In the genomic region with DNA sequence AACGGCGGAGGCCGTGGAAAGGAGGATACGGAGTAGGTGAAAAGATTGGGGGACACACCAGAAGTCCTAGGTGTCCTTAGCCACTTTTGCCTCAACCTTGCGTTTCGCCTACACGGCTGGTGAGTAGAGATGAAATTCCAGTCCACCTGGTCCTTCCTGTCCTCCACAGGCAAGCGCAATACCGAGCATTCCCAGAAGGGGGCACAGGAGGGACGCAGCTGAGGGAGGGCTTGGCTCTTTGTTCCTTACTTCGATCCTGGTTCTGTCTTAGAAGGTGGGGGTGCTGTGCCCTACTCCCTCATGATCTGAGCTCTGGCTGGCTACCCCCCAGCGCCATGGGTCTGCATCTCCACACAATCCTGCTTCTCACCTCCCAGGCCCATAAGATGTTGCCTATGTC, we compare ENCODE assay signal across 9 mouse cellular contexts. TPM values are rescaled to one million over a fixed set of nuclear protein-coding genes. Genes with fewer than 3 reads are reported as not detected.
DNase-seq lines count a peak whose midpoint lies in the region; ATAC-seq and TF ChIP-seq lines count a peak whose summit lies in the region.
"Had no signal": no experiment of that assay in that cellular context is flagged by ENCODE, and none has a peak within 500 bp of the region (broad histone marks: within the 10 kb centered on the region; RNA-seq: fewer than 3 reads in every experiment).

No protein-coding gene starts in this region.

- WGBS in forebrain, embryonic 14.5 days, result 28% methylated on average over 12 of the region's 12 CpGs
- 23% methylated on average over 12 of the region's 12 CpGs for WGBS in forebrain, embryonic 12.5 days
- 27% methylated on average over 12 of the region's 12 CpGs for WGBS in heart, embryonic 10.5 days
- WGBS in neural tube, embryonic 11.5 days, result 29% methylated on average over 12 of the region's 12 CpGs

- no peak for ATAC-seq in forebrain, embryonic 14.5 days
- no peak for ATAC-seq in forebrain, embryonic 12.5 days (ENCODE audit: low FRiP score)
- 0 out of 2 replicates have a peak, but pooled peaks have one; percentile 23 for ATAC-seq in neural tube, embryonic 11.5 days (ENCODE audit: insufficient read depth, low FRiP score, low TSS enrichment)

- no peak overlapping the region for H3K4me3 ChIP-seq in forebrain, embryonic 14.5 days (ENCODE audit: low read depth, low read length)
- no peak overlapping the region for H3K4me3 ChIP-seq in forebrain, embryonic 12.5 days (replicated peaks)
- H3K4me3 ChIP-seq in heart, embryonic 10.5 days, result 0 out of 2 replicates have a peak overlapping the region, but pooled peaks have one; percentile 2
- H3K4me3 ChIP-seq in left cerebral cortex, adult 2 months, result no peak overlapping the region
- no peak overlapping the region for H3K4me3 ChIP-seq in neural tube, embryonic 11.5 days (ENCODE audit: low read depth, low read length)
- H3K4me3 ChIP-seq: limb, embryonic 15.5 days had no signal

- 0 out of 2 replicates have a peak, but pooled peaks cover 3% of the 10 kb centered on the region for H3K27me3 ChIP-seq in forebrain, embryonic 14.5 days (replicated peaks; ENCODE audit: control insufficient read depth, insufficient read depth, low read length)
- H3K27me3 ChIP-seq in forebrain, embryonic 12.5 days, result peaks cover 21% of the 10 kb centered on the region
- H3K27me3 ChIP-seq in heart, embryonic 10.5 days (ENCODE audit: insufficient read depth, poor library complexity, severe bottlenecking), result peaks cover 38% of the 10 kb centered on the region
- H3K27me3 ChIP-seq in neural tube, embryonic 11.5 days (ENCODE audit: control insufficient read depth, insufficient read depth, low read length), result no peaks in the 10 kb centered on the region

- intact Hi-C loops in left cerebral cortex, adult 2 months (cut with DNase I), result loop anchor here (2.0 to 5.0 kb wide), 3 partner anchors 99 to 202 kb away; a partner anchor contains a TSS

- TF ChIP-seq CTCF in left cerebral cortex, adult 2 months (IDR thresholded peaks at IDR 0.05), result peak; percentile 97

- DNase-seq in forebrain, embryonic 14.5 days (ENCODE audit: low spot score), result peak; percentile 52
- peak; percentile 75 to 93 for DNase-seq in adrenal gland, adult (ENCODE audit: inconsistent age in 2 of 2, low spot score in 1 of 2)
- DNase-seq in embryo, embryonic 10 days (ENCODE audit: low spot score), result peak; percentile 82
- DNase-seq in heart, embryonic 10.5 days (ENCODE audit: low spot score), result no peak
- DNase-seq in left cerebral cortex, adult 2 months (ENCODE audit: extremely low spot score in 1 of 2, low spot score in 2 of 2), result peak; percentile 75 to 93
- DNase-seq in neural tube, embryonic 11.5 days (ENCODE audit: low spot score), result peak; percentile 78
- peak; percentile 94 for DNase-seq in testis, postnatal 10 days (ENCODE audit: low spot score)

- H3K27ac ChIP-seq in forebrain, embryonic 14.5 days (ENCODE audit: low read depth, low read length), result no peak overlapping the region
- no peak overlapping the region for H3K27ac ChIP-seq in forebrain, embryonic 12.5 days
- H3K27ac ChIP-seq in heart, embryonic 10.5 days, result no peak overlapping the region
- no peak overlapping the region for H3K27ac ChIP-seq in left cerebral cortex, adult 2 months
- H3K27ac ChIP-seq in neural tube, embryonic 11.5 days (ENCODE audit: low read depth, low read length), result no peak overlapping the region
- H3K27ac ChIP-seq: limb, embryonic 15.5 days had no signal

- no peaks in the 10 kb centered on the region for H3K36me3 ChIP-seq in forebrain, embryonic 14.5 days (ENCODE audit: control insufficient read depth, insufficient read depth, low read length)
- no peaks in the 10 kb centered on the region for H3K36me3 ChIP-seq in forebrain, embryonic 12.5 days (replicated peaks)
- no peaks in the 10 kb centered on the region for H3K36me3 ChIP-seq in heart, embryonic 10.5 days
- no peaks in the 10 kb centered on the region for H3K36me3 ChIP-seq in neural tube, embryonic 11.5 days (ENCODE audit: control insufficient read depth, insufficient read depth, low read length)
- H3K36me3 ChIP-seq: limb, embryonic 15.5 days had no signal

- H3K4me2 ChIP-seq in forebrain, embryonic 14.5 days (ENCODE audit: low read length), result no peak overlapping the region
- H3K4me2 ChIP-seq in forebrain, embryonic 12.5 days, result no peak overlapping the region
- H3K4me2 ChIP-seq in neural tube, embryonic 11.5 days (ENCODE audit: low read depth), result no peak overlapping the region
- H3K4me2 ChIP-seq: limb, embryonic 15.5 days had no signal

- no peaks in the 10 kb centered on the region for H3K9me3 ChIP-seq in forebrain, embryonic 14.5 days (replicated peaks; ENCODE audit: control insufficient read depth, low read length)
- H3K9me3 ChIP-seq in forebrain, embryonic 12.5 days, result no peaks in the 10 kb centered on the region
- H3K9me3 ChIP-seq in heart, embryonic 10.5 days, result no peaks in the 10 kb centered on the region
- H3K9me3 ChIP-seq in neural tube, embryonic 11.5 days (ENCODE audit: control insufficient read depth, low read length), result no peaks in the 10 kb centered on the region
- H3K9me3 ChIP-seq: limb, embryonic 15.5 days had no signal

- H3K9ac ChIP-seq in forebrain, embryonic 14.5 days (ENCODE audit: low read length), result no peak overlapping the region
- H3K9ac ChIP-seq in forebrain, embryonic 12.5 days, result no peak overlapping the region
- no peak overlapping the region for H3K9ac ChIP-seq in neural tube, embryonic 11.5 days (ENCODE audit: low read length)
- H3K9ac ChIP-seq: limb, embryonic 15.5 days had no signal

- H3K4me1 ChIP-seq in forebrain, embryonic 14.5 days (ENCODE audit: control insufficient read depth, insufficient read depth, low read length), result no peaks in the 10 kb centered on the region
- peaks cover 7% of the 10 kb centered on the region for H3K4me1 ChIP-seq in forebrain, embryonic 12.5 days
- H3K4me1 ChIP-seq in heart, embryonic 10.5 days, result no peaks in the 10 kb centered on the region
- no peaks in the 10 kb centered on the region for H3K4me1 ChIP-seq in neural tube, embryonic 11.5 days (ENCODE audit: control insufficient read depth, insufficient read depth, low read length)
- H3K4me1 ChIP-seq: limb, embryonic 15.5 days had no signal

RNA-seq across cellular contexts. Expression of a gene that starts 7.5 kb away (rescaled TPM):
- polyA plus RNA-seq in forebrain, embryonic 14.5 days (2014; fragmentation: Nextera tagmentation; extraction: Ambion mirVana), result 45.4 and 52.5 TPM in 2 replicates
- polyA plus RNA-seq in forebrain, embryonic 12.5 days (2016; fragmentation: Nextera tagmentation; extraction: Ambion mirVana), result 26.5 and 26.7 TPM in 2 replicates
- 8.9 and 12.4 TPM in 2 replicates for polyA plus RNA-seq in heart, embryonic 10.5 days (2016; fragmentation: Nextera tagmentation; extraction: Ambion mirVana)
- 100 to 1,000 TPM; 221 to 226 TPM for total RNA-seq in left cerebral cortex, adult 2 months (2021)
- polyA plus RNA-seq in neural tube, embryonic 11.5 days (2014; fragmentation: Nextera tagmentation; extraction: Ambion mirVana), result 17.8 and 22.7 TPM in 2 replicates

RNA-seq across cellular contexts. Expression of a gene that starts 29.2 kb away (rescaled TPM):
- 1.2 and 1.7 TPM in 2 replicates for polyA plus RNA-seq in forebrain, embryonic 14.5 days (2014; fragmentation: Nextera tagmentation; extraction: Ambion mirVana)
- not detected in 2 replicates for polyA plus RNA-seq in forebrain, embryonic 12.5 days (2016; fragmentation: Nextera tagmentation; extraction: Ambion mirVana)
- polyA plus RNA-seq in heart, embryonic 10.5 days (2016; fragmentation: Nextera tagmentation; extraction: Ambion mirVana), result not detected in 2 replicates
- 10 to 100 TPM; 69.2 to 71.8 TPM for total RNA-seq in left cerebral cortex, adult 2 months (2021)
- polyA plus RNA-seq in neural tube, embryonic 11.5 days (2014; fragmentation: Nextera tagmentation; extraction: Ambion mirVana), result not detected in 2 replicates

RNA-seq across cellular contexts. Expression of a gene that starts 40.3 kb away (rescaled TPM):
- 3.9 and 4.5 TPM in 2 replicates for polyA plus RNA-seq in forebrain, embryonic 14.5 days (2014; fragmentation: Nextera tagmentation; extraction: Ambion mirVana)
- polyA plus RNA-seq in forebrain, embryonic 12.5 days (2016; fragmentation: Nextera tagmentation; extraction: Ambion mirVana), result 6.4 and 6.9 TPM in 2 replicates
- 1.7 and 3.3 TPM in 2 replicates for polyA plus RNA-seq in heart, embryonic 10.5 days (2016; fragmentation: Nextera tagmentation; extraction: Ambion mirVana)
- 10 to 100 TPM; 15.1 to 17.7 TPM for total RNA-seq in left cerebral cortex, adult 2 months (2021)
- 5.4 and 5.6 TPM in 2 replicates for polyA plus RNA-seq in neural tube, embryonic 11.5 days (2014; fragmentation: Nextera tagmentation; extraction: Ambion mirVana)
